Mouse (Mus musculus) liver, embryonic 16.5 days (tissue): ENCODE results near the gene Npas2. TPM values are rescaled to one million over a fixed set of nuclear protein-coding genes. Genes with fewer than 3 reads are reported as not detected.

ENCODE experiments used
- ATAC-seq: fragments of 200-750 bp; cut with Nextera tagmentation; 2 replicates; pipeline ENCODE4 v1.8.0; 2017; ENCODE audit warnings: low read depth, mild to moderate bottlenecking, moderate number of reproducible peaks, moderate library complexity
- H3K27ac ChIP-seq: fragments of 300-500 bp; sonication (generic); 2 replicates; pipeline ENCODE4 v1.5.1; 2014; ENCODE audit warnings: mild to moderate bottlenecking, low read length
- H3K27me3 ChIP-seq: fragments of 300-500 bp; sonication (generic); 2 replicates; pipeline ENCODE4 v1.6.1; 2014; ENCODE audit warnings: low read depth, low read length, mixed read lengths; ENCODE audit not compliant: control insufficient read depth, insufficient read depth
- H3K36me3 ChIP-seq: fragments of 300-500 bp; sonication (generic); 2 replicates; pipeline ENCODE4 v1.6.1; 2014; ENCODE audit warnings: mild to moderate bottlenecking; ENCODE audit not compliant: control insufficient read depth, insufficient read depth
- H3K4me1 ChIP-seq: fragments of 300-500 bp; sonication (generic); 2 replicates; pipeline ENCODE4 v1.6.1; 2014; ENCODE audit warnings: low read depth, low read length, mixed read lengths; ENCODE audit not compliant: control insufficient read depth
- H3K4me2 ChIP-seq: fragments of 300-500 bp; sonication (generic); 2 replicates; pipeline ENCODE4 v1.6.1; 2014; ENCODE audit warnings: low read depth, low read length, mixed read lengths
- H3K4me3 ChIP-seq: fragments of 300-500 bp; sonication (generic); 2 replicates; pipeline ENCODE4 v1.5.1; 2014; ENCODE audit warnings: low read depth, mild to moderate bottlenecking, low read length
- H3K9ac ChIP-seq: fragments of 300-500 bp; sonication (generic); 2 replicates; pipeline ENCODE4 v1.6.1; 2014; ENCODE audit warnings: low read depth, low read length
- H3K9me3 ChIP-seq: fragments of 300-500 bp; sonication (generic); replicated peaks from 2 replicates; pipeline ENCODE4 v1.6.1; 2016; ENCODE audit warnings: low read length; ENCODE audit not compliant: control insufficient read depth
- WGBS: fragments of 180-500 bp; shearing (Covaris S2); extraction: QIAGEN DNeasy Blood & Tissue Kit; methylation state at CpG from one replicate; pipeline ENCODE4 v1.1.7; 2014; ENCODE audit not compliant: insufficient replicate concordance; 5-methylcytosine and 5-hydroxymethylcytosine counted together
- polyA plus RNA-seq: library from polyadenylated mRNA; unstranded; fragments of >200 nt; fragmentation: Nextera tagmentation; extraction: Ambion mirVana; gene quantifications from 2 replicates; pipeline ENCODE4 v1.2.1, GENCODE M21; 2015

Npas2 gene
- 0.42 TPM in 2 replicates for polyA plus RNA-seq

- peaks cover 38% of the 10 kb centered on the region for H3K27me3 ChIP-seq
- no peaks in the 10 kb centered on the region for H3K36me3 ChIP-seq
- H3K9me3 ChIP-seq = no peaks in the 10 kb centered on the region
- no peaks in the 10 kb centered on the region for H3K4me1 ChIP-seq
- H3K4me2 ChIP-seq = peak within 1 kb of the TSS; percentile 68
- WGBS = under 1% methylated on average over 48 of the region's 66 CpGs
- peak within 1 kb of the TSS; percentile 58 for H3K4me3 ChIP-seq
- no peak within 1 kb of the TSS; the same call in 1 of the 2 replicates for H3K27ac ChIP-seq
- ATAC-seq = peak; percentile 22
- peak within 1 kb of the TSS; percentile 57 for H3K9ac ChIP-seq
Measured at GRCm38 (mm10) chr1:39192997-39193861, at the start of gene Npas2. Gene Npas2, plus strand, starts transcription at chr1:39193731.

- 68% methylated on average over 4 of the region's 4 CpGs for WGBS
- peak; percentile 87 for ATAC-seq
- Histone ChIP-seq H3K4me2 (no peak overlapping the region), H3K4me3 (no peak overlapping the region), H3K36me3 (no peaks in the 10 kb centered on the region), H3K27ac (no peak overlapping the region), H3K9ac (no peak overlapping the region), H3K9me3 (no peaks in the 10 kb centered on the region), H3K27me3 (no peaks in the 10 kb centered on the region), H3K4me1 (peaks cover 2% of the 10 kb centered on the region; the same call in 1 of the 2 replicates)
Measured at GRCm38 (mm10) chr1:39156778-39157177, 36.8 kb upstream of the Npas2 start.

GRCm38 (mm10) chr1:39160167-39160566 lies 33.4 kb upstream of the Npas2 start:
- Histone ChIP-seq H3K4me2 (no peak overlapping the region), H3K27me3 (no peaks in the 10 kb centered on the region), H3K9me3 (no peaks in the 10 kb centered on the region), H3K4me1 (peaks cover 2% of the 10 kb centered on the region; the same call in 1 of the 2 replicates), H3K4me3 (no peak overlapping the region), H3K9ac (no peak overlapping the region), H3K27ac (no peak overlapping the region), H3K36me3 (no peaks in the 10 kb centered on the region)
- 52% methylated on average over 4 of the region's 4 CpGs for WGBS
- ATAC-seq = no peak

DNA sequence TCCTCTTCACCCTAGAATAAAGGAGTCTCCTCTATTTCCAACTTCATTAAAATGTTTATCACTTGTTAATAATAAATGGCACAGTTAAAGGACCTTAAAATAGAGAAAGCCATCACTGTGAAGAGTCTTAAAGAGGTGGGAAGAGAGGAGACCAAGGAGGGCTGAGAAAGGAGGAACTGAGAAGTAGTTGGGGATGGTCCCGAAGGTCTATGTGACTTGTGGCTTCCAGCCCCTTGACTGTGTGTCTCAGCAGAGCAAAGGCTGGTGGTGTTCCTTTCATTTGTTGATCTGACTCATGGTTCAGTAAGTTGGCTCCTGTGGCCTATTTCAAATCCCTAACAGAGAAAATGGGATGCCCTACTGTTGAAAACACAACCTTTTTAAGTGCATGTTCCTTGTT lies 30.5 kb upstream of the Npas2 start:
- no peak overlapping the region for H3K4me3 ChIP-seq
- H3K9me3 ChIP-seq = no peaks in the 10 kb centered on the region
- 30% methylated on average over 1 of the region's 1 CpGs for WGBS
- H3K4me2 ChIP-seq = no peak overlapping the region
- H3K27me3 ChIP-seq = no peaks in the 10 kb centered on the region
- ATAC-seq = no peak
- no peak overlapping the region for H3K27ac ChIP-seq
- no peaks in the 10 kb centered on the region for H3K36me3 ChIP-seq
- no peaks in the 10 kb centered on the region for H3K4me1 ChIP-seq
- no peak overlapping the region for H3K9ac ChIP-seq

GRCm38 (mm10) chr1:39176690-39177089 lies 16.8 kb upstream of the Npas2 start:
- H3K4me3 ChIP-seq = no peak overlapping the region
- H3K9ac ChIP-seq = no peak overlapping the region
- H3K4me2 ChIP-seq = no peak overlapping the region
- no peak for ATAC-seq
- H3K27ac ChIP-seq = no peak overlapping the region
- no peaks in the 10 kb centered on the region for H3K9me3 ChIP-seq
- H3K27me3 ChIP-seq = no peaks in the 10 kb centered on the region
- no peaks in the 10 kb centered on the region for H3K4me1 ChIP-seq
- WGBS = 66% methylated on average over 5 of the region's 5 CpGs
- H3K36me3 ChIP-seq = no peaks in the 10 kb centered on the region

GRCm38 (mm10) chr1:39177211-39177610 lies 16.3 kb upstream of the Npas2 start:
- Histone ChIP-seq H3K4me1 (no peaks in the 10 kb centered on the region), H3K9me3 (no peaks in the 10 kb centered on the region), H3K9ac (no peak overlapping the region), H3K27me3 (no peaks in the 10 kb centered on the region), H3K36me3 (no peaks in the 10 kb centered on the region), H3K27ac (no peak overlapping the region), H3K4me2 (no peak overlapping the region), H3K4me3 (no peak overlapping the region)
- no peak for ATAC-seq
- 76% methylated on average over 14 of the region's 14 CpGs for WGBS

- Histone ChIP-seq H3K27ac (no peak overlapping the region), H3K9me3 (no peaks in the 10 kb centered on the region), H3K4me2 (no peak overlapping the region), H3K4me1 (no peaks in the 10 kb centered on the region), H3K4me3 (no peak overlapping the region), H3K27me3 (no peaks in the 10 kb centered on the region), H3K9ac (no peak overlapping the region), H3K36me3 (no peaks in the 10 kb centered on the region)
- ATAC-seq = no peak
- WGBS = 70% methylated on average over 11 of the region's 11 CpGs
Measured at GRCm38 (mm10) chr1:39179806-39180205, 13.7 kb upstream of the Npas2 start.

DNA sequence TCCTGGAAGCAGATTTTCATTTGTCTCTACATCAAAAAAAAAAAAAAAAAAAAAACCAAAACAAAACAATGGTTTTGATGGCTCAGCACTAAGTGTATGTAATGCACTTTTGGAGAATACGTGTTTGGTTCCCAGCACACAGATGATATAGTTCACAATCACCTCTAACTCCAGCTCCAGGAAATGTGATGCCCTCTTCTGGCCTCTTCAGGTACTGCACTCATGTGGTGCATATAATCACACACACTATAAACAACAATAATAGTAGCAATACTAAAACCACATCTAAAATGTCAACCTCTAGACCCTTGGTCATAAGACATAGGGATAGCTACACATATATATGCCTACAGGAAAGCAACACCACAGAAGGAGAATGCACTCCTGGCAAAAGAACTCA lies 13.0 kb upstream of the Npas2 start:
- no peak overlapping the region for H3K4me3 ChIP-seq
- H3K9ac ChIP-seq = no peak overlapping the region
- H3K9me3 ChIP-seq = no peaks in the 10 kb centered on the region
- WGBS = 73% methylated on average over 1 of the region's 1 CpGs
- no peak for ATAC-seq
- H3K36me3 ChIP-seq = no peaks in the 10 kb centered on the region
- H3K27ac ChIP-seq = no peak overlapping the region
- H3K27me3 ChIP-seq = no peaks in the 10 kb centered on the region
- no peak overlapping the region for H3K4me2 ChIP-seq
- H3K4me1 ChIP-seq = no peaks in the 10 kb centered on the region

DNA sequence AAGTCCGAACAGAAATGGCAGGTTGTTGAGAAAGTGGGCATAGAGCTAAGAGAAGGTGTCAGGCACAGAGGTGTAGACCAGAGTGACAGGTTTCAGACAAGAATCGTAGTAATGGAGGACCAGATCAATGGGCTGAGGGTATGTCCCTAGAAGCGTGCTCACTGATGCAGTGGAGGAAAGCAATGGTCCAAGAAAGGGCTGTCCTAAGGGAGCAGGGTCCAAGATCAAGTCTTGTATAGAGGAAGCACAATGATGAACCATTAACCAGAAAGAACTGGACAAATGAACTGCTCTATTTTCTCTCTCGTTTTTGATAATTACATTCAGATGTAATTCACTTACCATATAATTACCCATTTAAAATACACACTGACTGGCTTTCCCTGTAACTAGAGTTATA lies 11.6 kb upstream of the Npas2 start:
- Histone ChIP-seq H3K4me2 (no peak overlapping the region), H3K27ac (no peak overlapping the region), H3K4me1 (no peaks in the 10 kb centered on the region), H3K36me3 (no peaks in the 10 kb centered on the region), H3K9ac (no peak overlapping the region), H3K4me3 (no peak overlapping the region), H3K27me3 (no peaks in the 10 kb centered on the region), H3K9me3 (no peaks in the 10 kb centered on the region)
- WGBS = 61% methylated on average over 4 of the region's 4 CpGs
- no peak for ATAC-seq
